Mouse (Mus musculus): Measurements from ENCODE around the gene Akap17b.

Gene Akap17b

GRCm38 (mm10) chrX:36587304-36588209, 57.6 kb downstream of the Akap17b start:
- DNase-seq (ENCODE audit: low spot score in 2 of 2): peak; percentile 40 to 49

GRCm38 (mm10) chrX:36586629-36587303, 58.4 kb downstream of the Akap17b start:
- DNase-seq (ENCODE audit: low spot score in 2 of 2): no peak

- DNase-seq (ENCODE audit: low spot score in 2 of 2): no peak
These were observed 83.1 kb downstream of the Akap17b start for GRCm38 (mm10) chrX:36562079-36562478.

GRCm38 (mm10) chrX:36561650-36562049, 83.5 kb downstream of the Akap17b start:
- DNase-seq (ENCODE audit: low spot score in 2 of 2): peak; percentile 44 to 78

- DNase-seq (ENCODE audit: low spot score in 2 of 2): no peak
These were observed 85.0 kb downstream of the Akap17b start for GRCm38 (mm10) chrX:36560170-36560569.
